Mouse (Mus musculus): ENCODE data around the gene Grid2. TPM values are rescaled to one million over a fixed set of nuclear protein-coding genes. Genes with fewer than 3 reads are reported as not detected.

Grid2 gene
- polyA plus RNA-seq, 1 experiment from 2014 or later, result 0.76 TPM

- H3K4me3 ChIP-seq (ENCODE audit: low read depth, low read length), result no peak overlapping the region
- ATAC-seq (replicated peaks; ENCODE audit: insufficient number of reproducible peaks, low FRiP score, low TSS enrichment), result no peak
- no peaks in the 10 kb centered on the region for H3K4me1 ChIP-seq (ENCODE audit: control insufficient read depth, insufficient read depth, low read length)
- H3K27me3 ChIP-seq (ENCODE audit: control insufficient read depth, insufficient read depth, low read length), result no peaks in the 10 kb centered on the region
- no peak overlapping the region for H3K27ac ChIP-seq (ENCODE audit: low read depth, low read length)
- no peak overlapping the region for H3K4me2 ChIP-seq
- no peak overlapping the region for H3K9ac ChIP-seq (ENCODE audit: low read depth, low read length)
- 82% methylated on average over 7 of the region's 7 CpGs for WGBS (ENCODE audit: insufficient replicate concordance)
- H3K9me3 ChIP-seq (replicated peaks; ENCODE audit: control insufficient read depth, low read length), result no peaks in the 10 kb centered on the region
- no peaks in the 10 kb centered on the region for H3K36me3 ChIP-seq (ENCODE audit: control insufficient read depth, insufficient read depth, low read length)
Measured at GRCm38 (mm10) chr6:64148613-64149012, 892.9 kb downstream of the Grid2 start.

GRCm38 (mm10) chr6:64174995-64175612 lies 919.4 kb downstream of the Grid2 start:
- Histone ChIP-seq H3K36me3 (ENCODE audit: control insufficient read depth, insufficient read depth, low read length) (no peaks in the 10 kb centered on the region), H3K27me3 (ENCODE audit: control insufficient read depth, insufficient read depth, low read length) (no peaks in the 10 kb centered on the region), H3K9ac (ENCODE audit: low read depth, low read length) (no peak overlapping the region), H3K4me2 (no peak overlapping the region), H3K27ac (ENCODE audit: low read depth, low read length) (no peak overlapping the region), H3K9me3 (replicated peaks; ENCODE audit: control insufficient read depth, low read length) (no peaks in the 10 kb centered on the region), H3K4me3 (ENCODE audit: low read depth, low read length) (no peak overlapping the region), H3K4me1 (ENCODE audit: control insufficient read depth, insufficient read depth, low read length) (no peaks in the 10 kb centered on the region)
- WGBS (ENCODE audit: insufficient replicate concordance), result 92% methylated on average over 1 of the region's 1 CpGs
- no peak for ATAC-seq (replicated peaks; ENCODE audit: insufficient number of reproducible peaks, low FRiP score, low TSS enrichment)

DNA sequence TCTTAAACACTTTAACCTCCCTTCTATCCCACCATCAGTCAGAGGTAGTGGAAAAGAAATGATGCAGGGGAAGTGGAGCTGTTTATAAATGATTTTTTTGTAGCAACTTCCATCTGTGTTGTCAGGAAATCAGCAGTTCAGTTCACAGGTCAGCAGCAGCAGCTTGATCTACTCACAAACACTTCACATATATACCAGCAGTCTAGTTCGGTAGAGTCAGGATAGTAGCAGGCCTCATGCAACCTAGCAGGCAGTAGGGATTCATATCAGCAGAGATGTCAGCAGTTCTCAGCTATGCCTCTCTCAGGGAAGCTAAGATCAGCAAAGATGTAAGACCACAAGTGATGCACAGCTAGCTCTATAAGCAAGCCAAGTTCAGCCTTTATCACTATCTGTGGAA lies 938.0 kb downstream of the Grid2 start:
- no peaks in the 10 kb centered on the region for H3K4me1 ChIP-seq (ENCODE audit: control insufficient read depth, insufficient read depth, low read length)
- no peaks in the 10 kb centered on the region for H3K27me3 ChIP-seq (ENCODE audit: control insufficient read depth, insufficient read depth, low read length)
- WGBS (ENCODE audit: insufficient replicate concordance), result 42% methylated on average over 1 of the region's 1 CpGs
- H3K27ac ChIP-seq (ENCODE audit: low read depth, low read length), result no peak overlapping the region
- ATAC-seq (replicated peaks; ENCODE audit: insufficient number of reproducible peaks, low FRiP score, low TSS enrichment), result no peak; the same call in 1 of the 2 replicates
- no peak overlapping the region for H3K4me2 ChIP-seq
- no peaks in the 10 kb centered on the region for H3K9me3 ChIP-seq (replicated peaks; ENCODE audit: control insufficient read depth, low read length)
- no peak overlapping the region for H3K4me3 ChIP-seq (ENCODE audit: low read depth, low read length)
- H3K9ac ChIP-seq (ENCODE audit: low read depth, low read length), result no peak overlapping the region
- H3K36me3 ChIP-seq (ENCODE audit: control insufficient read depth, insufficient read depth, low read length), result no peaks in the 10 kb centered on the region

DNA sequence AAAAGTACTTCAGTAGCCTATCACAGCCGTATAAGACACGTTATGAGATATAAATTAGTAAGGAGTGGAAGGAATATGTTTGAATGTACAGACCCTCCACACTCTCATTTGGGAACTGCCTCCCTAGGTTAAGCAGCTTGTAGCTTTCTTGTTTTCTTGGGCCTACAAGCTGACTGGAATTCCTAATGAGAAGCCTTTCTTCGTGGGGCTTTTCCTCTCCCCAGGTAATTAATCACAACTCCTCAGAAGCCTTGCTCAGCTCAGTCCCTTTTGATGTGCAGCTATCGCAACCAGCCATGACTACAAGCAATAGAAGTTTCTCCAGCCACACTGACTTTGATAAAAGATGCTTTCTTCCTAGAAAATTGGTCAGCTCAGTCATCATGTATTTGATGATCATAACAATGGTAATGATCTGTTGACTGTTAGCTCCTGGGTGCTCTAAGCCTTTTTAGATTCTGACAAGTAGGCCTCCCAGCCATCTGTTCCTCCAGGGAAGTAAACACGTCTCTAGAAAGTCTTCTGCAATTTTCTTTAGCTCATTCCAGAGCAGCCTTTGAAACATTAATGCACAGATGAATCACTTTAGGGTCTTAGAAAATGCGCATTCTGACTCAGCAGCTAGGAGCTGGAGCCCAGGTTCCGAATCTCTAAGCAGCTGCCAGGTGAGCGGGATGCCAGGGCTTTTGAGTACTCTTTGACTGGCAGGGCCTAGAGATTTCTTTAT lies 946.9 kb downstream of the Grid2 start:
- Histone ChIP-seq H3K4me1 (ENCODE audit: control insufficient read depth, insufficient read depth, low read length) (no peaks in the 10 kb centered on the region), H3K9ac (ENCODE audit: low read depth, low read length) (no peak overlapping the region), H3K36me3 (ENCODE audit: control insufficient read depth, insufficient read depth, low read length) (no peaks in the 10 kb centered on the region), H3K27ac (ENCODE audit: low read depth, low read length) (no peak overlapping the region), H3K4me3 (ENCODE audit: low read depth, low read length) (no peak overlapping the region), H3K4me2 (no peak overlapping the region), H3K27me3 (ENCODE audit: control insufficient read depth, insufficient read depth, low read length) (no peaks in the 10 kb centered on the region), H3K9me3 (replicated peaks; ENCODE audit: control insufficient read depth, low read length) (no peaks in the 10 kb centered on the region)
- ATAC-seq (replicated peaks; ENCODE audit: insufficient number of reproducible peaks, low FRiP score, low TSS enrichment), result no peak
- 44% methylated on average over 8 of the region's 8 CpGs for WGBS (ENCODE audit: insufficient replicate concordance)

DNA sequence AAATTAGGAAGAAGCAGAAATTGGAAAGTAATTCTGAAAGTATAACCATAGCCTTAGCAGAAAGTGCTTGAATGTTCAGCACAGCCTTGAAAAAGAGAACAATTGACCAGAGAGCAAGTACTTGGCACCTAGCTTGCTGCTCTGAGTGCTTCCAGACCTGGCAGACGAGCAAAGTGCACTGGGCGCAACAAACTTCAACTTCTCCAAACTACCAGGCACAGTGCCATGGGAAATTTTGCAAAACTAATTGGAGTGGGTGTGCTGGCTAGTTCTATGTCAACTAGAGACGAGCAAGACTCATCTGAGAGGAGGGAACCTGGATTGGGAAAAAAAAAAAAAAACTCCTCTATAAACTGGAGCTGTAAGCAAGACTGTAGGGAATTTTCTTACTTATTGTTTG lies 980.7 kb downstream of the Grid2 start:
- Histone ChIP-seq H3K36me3 (ENCODE audit: control insufficient read depth, insufficient read depth, low read length) (no peaks in the 10 kb centered on the region), H3K9me3 (replicated peaks; ENCODE audit: control insufficient read depth, low read length) (no peaks in the 10 kb centered on the region), H3K4me3 (ENCODE audit: low read depth, low read length) (no peak overlapping the region), H3K4me2 (no peak overlapping the region), H3K27me3 (ENCODE audit: control insufficient read depth, insufficient read depth, low read length) (no peaks in the 10 kb centered on the region), H3K9ac (ENCODE audit: low read depth, low read length) (no peak overlapping the region), H3K27ac (ENCODE audit: low read depth, low read length) (no peak overlapping the region), H3K4me1 (ENCODE audit: control insufficient read depth, insufficient read depth, low read length) (no peaks in the 10 kb centered on the region)
- 68% methylated on average over 3 of the region's 3 CpGs for WGBS (ENCODE audit: insufficient replicate concordance)
- no peak for ATAC-seq (replicated peaks; ENCODE audit: insufficient number of reproducible peaks, low FRiP score, low TSS enrichment)

DNA sequence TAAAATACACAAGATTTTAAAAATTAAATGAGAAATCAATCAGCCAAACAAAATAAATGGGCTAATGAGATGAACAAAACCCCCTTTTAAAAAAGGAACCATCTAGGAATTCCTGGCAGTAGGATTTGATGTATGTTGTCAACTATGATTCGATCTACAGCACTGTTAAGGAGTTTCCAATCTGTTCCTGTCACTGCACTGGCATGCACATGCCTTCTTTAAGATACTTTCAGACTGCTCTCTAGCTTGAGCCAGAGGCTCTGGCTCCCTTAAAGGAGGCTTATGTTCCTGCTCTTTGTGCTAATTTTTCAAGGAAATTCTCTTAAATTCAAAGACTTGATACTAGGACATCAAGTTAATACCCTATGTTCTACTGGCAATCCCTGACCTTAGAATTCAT lies 984.9 kb downstream of the Grid2 start:
- no peaks in the 10 kb centered on the region for H3K9me3 ChIP-seq (replicated peaks; ENCODE audit: control insufficient read depth, low read length)
- H3K4me2 ChIP-seq, result no peak overlapping the region
- WGBS (ENCODE audit: insufficient replicate concordance), result 70% methylated on average over 1 of the region's 1 CpGs
- no peaks in the 10 kb centered on the region for H3K27me3 ChIP-seq (ENCODE audit: control insufficient read depth, insufficient read depth, low read length)
- H3K27ac ChIP-seq (ENCODE audit: low read depth, low read length), result no peak overlapping the region
- no peaks in the 10 kb centered on the region for H3K4me1 ChIP-seq (ENCODE audit: control insufficient read depth, insufficient read depth, low read length)
- H3K9ac ChIP-seq (ENCODE audit: low read depth, low read length), result no peak overlapping the region
- no peaks in the 10 kb centered on the region for H3K36me3 ChIP-seq (ENCODE audit: control insufficient read depth, insufficient read depth, low read length)
- no peak overlapping the region for H3K4me3 ChIP-seq (ENCODE audit: low read depth, low read length)
- no peak for ATAC-seq (replicated peaks; ENCODE audit: insufficient number of reproducible peaks, low FRiP score, low TSS enrichment)

- 79% methylated on average over 1 of the region's 1 CpGs for WGBS (ENCODE audit: insufficient replicate concordance)
- Histone ChIP-seq H3K9ac (ENCODE audit: low read depth, low read length) (no peak overlapping the region), H3K4me3 (ENCODE audit: low read depth, low read length) (no peak overlapping the region), H3K36me3 (ENCODE audit: control insufficient read depth, insufficient read depth, low read length) (no peaks in the 10 kb centered on the region), H3K27ac (ENCODE audit: low read depth, low read length) (no peak overlapping the region), H3K4me2 (no peak overlapping the region), H3K27me3 (ENCODE audit: control insufficient read depth, insufficient read depth, low read length) (no peaks in the 10 kb centered on the region), H3K9me3 (replicated peaks; ENCODE audit: control insufficient read depth, low read length) (no peaks in the 10 kb centered on the region), H3K4me1 (ENCODE audit: control insufficient read depth, insufficient read depth, low read length) (no peaks in the 10 kb centered on the region)
- ATAC-seq (replicated peaks; ENCODE audit: insufficient number of reproducible peaks, low FRiP score, low TSS enrichment), result no peak
Measured at GRCm38 (mm10) chr6:64245951-64246350, 990.3 kb downstream of the Grid2 start.

GRCm38 (mm10) chr6:64251041-64251440 lies 995.4 kb downstream of the Grid2 start:
- H3K4me1 ChIP-seq (ENCODE audit: control insufficient read depth, insufficient read depth, low read length), result no peaks in the 10 kb centered on the region
- no peak for ATAC-seq (replicated peaks; ENCODE audit: insufficient number of reproducible peaks, low FRiP score, low TSS enrichment)
- WGBS (ENCODE audit: insufficient replicate concordance), result 79% methylated on average over 1 of the region's 1 CpGs

GRCm38 (mm10) chr6:64263517-64263916 lies 1007.8 kb downstream of the Grid2 start:
- 77% methylated on average over 4 of the region's 4 CpGs for WGBS (ENCODE audit: insufficient replicate concordance)
- Histone ChIP-seq H3K36me3 (ENCODE audit: control insufficient read depth, insufficient read depth, low read length) (no peaks in the 10 kb centered on the region), H3K27me3 (ENCODE audit: control insufficient read depth, insufficient read depth, low read length) (no peaks in the 10 kb centered on the region), H3K9me3 (replicated peaks; ENCODE audit: control insufficient read depth, low read length) (no peaks in the 10 kb centered on the region), H3K4me3 (ENCODE audit: low read depth, low read length) (no peak overlapping the region), H3K4me1 (ENCODE audit: control insufficient read depth, insufficient read depth, low read length) (no peaks in the 10 kb centered on the region), H3K4me2 (no peak overlapping the region), H3K27ac (ENCODE audit: low read depth, low read length) (no peak overlapping the region), H3K9ac (ENCODE audit: low read depth, low read length) (no peak overlapping the region)
- ATAC-seq (replicated peaks; ENCODE audit: insufficient number of reproducible peaks, low FRiP score, low TSS enrichment), result no peak

More at GRCm38 (mm10) chr6:64251041-64251440, 995.4 kb downstream of the Grid2 start:
- Histone ChIP-seq H3K4me3 (ENCODE audit: low read depth, low read length) (no peak overlapping the region), H3K36me3 (ENCODE audit: control insufficient read depth, insufficient read depth, low read length) (no peaks in the 10 kb centered on the region), H3K4me2 (no peak overlapping the region), H3K27ac (ENCODE audit: low read depth, low read length) (no peak overlapping the region), H3K27me3 (ENCODE audit: control insufficient read depth, insufficient read depth, low read length) (no peaks in the 10 kb centered on the region), H3K9me3 (replicated peaks; ENCODE audit: control insufficient read depth, low read length) (no peaks in the 10 kb centered on the region), H3K9ac (ENCODE audit: low read depth, low read length) (no peak overlapping the region)

Measured in heart, embryonic 11.5 days (tissue).